Mouse (Mus musculus) erythroblast, embryonic 14.5 days (primary cell): Measurements from ENCODE around the gene Olfr128. TPM values are rescaled to one million over a fixed set of nuclear protein-coding genes. Genes with fewer than 3 reads are reported as not detected.
"Not testable (repeated sequence)": the region's sequence is repeated elsewhere in the genome, so short reads cannot be mapped to it uniquely, and the experiment has no call there.

ENCODE experiments used
- H3K27me3 ChIP-seq: 2 replicates; pipeline ENCODE4 v1.6.1; 2012; ENCODE audit warnings: inconsistent platforms; ENCODE audit not compliant: control insufficient read depth
- H3K36me3 ChIP-seq: 2 replicates; pipeline ENCODE4 v1.6.1; 2012; ENCODE audit warnings: mild to moderate bottlenecking, inconsistent platforms; ENCODE audit not compliant: control insufficient read depth
- H3K4me1 ChIP-seq: 2 replicates; pipeline ENCODE4 v1.6.1; 2012; ENCODE audit warnings: inconsistent platforms; ENCODE audit not compliant: control insufficient read depth
- H3K4me3 ChIP-seq: replicated peaks from 2 replicates; pipeline ENCODE3; 2012; ENCODE audit warnings: moderate library complexity, mild to moderate bottlenecking, inconsistent platforms
- H3K9me3 ChIP-seq: 2 replicates; pipeline ENCODE4 v1.6.1; 2012; ENCODE audit warnings: low read length, inconsistent platforms, mixed read lengths; ENCODE audit not compliant: control insufficient read depth
- GATA1 ChIP-seq: IDR thresholded peaks from 2 replicates; pipeline ENCODE4 v1.6.1; 2012; ENCODE audit warnings: low read length, inconsistent platforms, mixed read lengths
- TAL1 ChIP-seq: IDR thresholded peaks from 3 replicates; pipeline ENCODE4 v1.6.1; 2012; ENCODE audit warnings: low read length, inconsistent platforms, mixed read lengths
- polyA plus RNA-seq: library from polyadenylated mRNA; stranded (reverse); fragments of >175 nt; gene quantifications from 2 replicates; pipeline ENCODE4 v1.2.3, GENCODE M21; 2012

The Olfr128 gene
- polyA plus RNA-seq: 0.04 TPM in 1 of 2 replicates, not detected in the other

DNA sequence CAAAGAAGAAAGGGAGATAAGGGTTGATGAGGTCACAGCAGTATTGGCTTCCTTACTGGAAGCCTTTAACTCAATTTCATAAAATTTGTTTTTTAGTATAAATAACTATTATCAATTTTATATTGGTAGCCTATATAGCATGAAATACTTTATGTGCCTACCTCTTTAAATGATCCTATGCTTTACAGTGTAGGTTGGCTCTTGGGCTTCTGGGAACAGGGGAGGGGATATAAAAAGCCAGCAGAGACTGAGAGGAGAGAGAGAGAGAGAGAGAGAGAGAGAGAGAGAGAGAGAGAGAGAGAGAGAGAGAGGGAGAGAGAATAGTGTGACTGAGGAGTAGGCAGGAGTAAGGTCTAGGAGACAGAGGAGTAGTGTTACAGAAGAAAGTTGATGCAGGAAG lies at the start of gene Olfr128:
Gene Olfr128 (plus strand): TSS at position 301 of the 400 bp plus-strand sequence.
- H3K9me3 ChIP-seq: no peaks in the 10 kb centered on the region
- H3K27me3 ChIP-seq: no peaks in the 10 kb centered on the region
- no peaks in the 10 kb centered on the region for H3K36me3 ChIP-seq
- TF ChIP-seq TAL1 (no peak), GATA1 (no peak)
- H3K4me3 ChIP-seq: no peak within 1 kb of the TSS
- H3K4me1 ChIP-seq: no peaks in the 10 kb centered on the region

DNA sequence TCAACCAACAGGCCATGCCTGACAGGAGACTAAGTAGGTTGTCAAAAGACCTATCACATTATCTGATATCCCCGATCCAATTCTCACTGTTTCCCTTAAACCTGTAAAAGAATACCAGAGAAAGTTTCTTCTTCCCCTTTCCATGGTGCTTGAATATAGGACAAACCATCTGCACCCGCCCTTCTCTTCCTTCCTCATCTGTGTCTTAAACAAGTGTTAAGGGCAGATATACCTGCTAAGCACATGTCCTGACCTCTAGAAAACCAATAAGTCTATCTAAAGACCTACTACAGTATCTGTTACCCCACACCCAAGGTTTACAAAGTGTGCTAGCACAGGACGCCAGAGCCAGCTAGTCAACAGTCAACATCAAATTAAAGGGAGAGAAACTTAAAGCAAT lies 46.5 kb upstream of the Olfr128 start:
- Histone ChIP-seq H3K9me3 (peaks cover 2% of the 10 kb centered on the region; the same call in 1 of the 2 replicates), H3K27me3 (no peaks in the 10 kb centered on the region), H3K4me1 (no peaks in the 10 kb centered on the region), H3K36me3 (no peaks in the 10 kb centered on the region), H3K4me3 (no peak overlapping the region)
- TF ChIP-seq TAL1 (no peak), GATA1 (no peak)

DNA sequence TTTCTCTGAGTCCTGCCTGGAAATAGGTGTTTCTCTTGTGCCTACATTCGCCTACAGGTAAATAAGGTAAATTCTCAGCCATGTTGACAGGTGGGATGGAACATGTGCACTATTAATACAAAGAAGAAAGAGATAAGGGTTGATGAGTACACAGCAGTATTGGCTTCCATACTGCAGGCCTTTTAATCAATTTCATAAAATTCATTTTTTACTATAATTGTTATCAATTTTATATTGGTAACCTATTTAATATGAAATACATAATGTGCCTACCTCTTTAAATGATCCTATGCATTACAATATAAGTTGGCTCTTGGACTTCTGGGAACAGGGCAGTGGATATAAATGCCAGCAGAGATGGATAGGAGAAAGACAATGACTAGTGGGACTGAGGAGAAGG lies 20.2 kb upstream of the Olfr128 start, which contains the start of gene Olfr127:
Gene Olfr127 (plus strand): TSS at position 301 of the 400 bp plus-strand sequence.
- H3K9me3 ChIP-seq: no peaks in the 10 kb centered on the region
- no peaks in the 10 kb centered on the region for H3K4me1 ChIP-seq
- H3K27me3 ChIP-seq: no peaks in the 10 kb centered on the region
- TF ChIP-seq TAL1 (no peak), GATA1 (no peak)
- no peaks in the 10 kb centered on the region for H3K36me3 ChIP-seq
- H3K4me3 ChIP-seq: no peak within 1 kb of the TSS

DNA sequence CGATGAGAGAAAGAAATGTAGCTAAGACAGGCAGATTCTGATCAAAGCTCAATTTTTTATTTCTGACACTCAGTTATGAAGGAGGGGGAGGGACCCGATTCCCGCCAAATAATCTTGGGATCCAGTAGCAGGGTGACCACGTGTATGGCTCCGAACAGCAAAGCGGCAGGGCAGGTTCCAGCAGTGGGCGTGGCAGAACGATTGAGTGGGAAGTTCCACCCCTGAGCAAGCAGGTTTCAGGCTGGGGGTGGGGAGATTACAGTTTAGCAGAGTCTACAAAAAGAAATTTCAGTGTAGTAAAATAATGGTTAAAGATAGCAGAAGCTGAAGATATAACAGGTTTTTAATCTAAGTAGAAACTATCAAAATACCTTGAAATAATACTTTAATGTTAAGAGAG lies 13.5 kb upstream of the Olfr128 start:
- not testable (repeated sequence) for H3K36me3 ChIP-seq, H3K4me3 ChIP-seq, H3K27me3 ChIP-seq, H3K4me1 ChIP-seq, H3K9me3 ChIP-seq

DNA sequence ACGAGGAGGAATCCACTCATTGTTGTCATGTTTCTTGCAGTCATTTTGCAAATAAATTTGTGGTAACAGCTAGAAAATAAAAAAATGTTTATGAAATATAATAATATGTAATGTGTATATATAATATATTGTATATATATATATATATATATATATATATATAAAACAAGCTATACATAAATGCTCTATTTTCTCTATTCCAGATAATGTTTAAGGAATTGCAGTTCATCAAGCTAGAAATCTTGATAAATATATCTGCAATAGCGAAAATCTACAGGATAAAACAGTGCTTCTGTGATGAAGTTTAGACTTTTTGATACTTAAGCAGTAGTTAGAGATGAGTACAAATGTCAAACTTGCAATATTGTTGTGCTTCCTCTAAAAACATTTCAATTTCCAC lies 32.6 kb downstream of the Olfr128 start, which contains the start of gene Olfr761:
Gene Olfr761 (minus strand): TSS at position 101 of the 400 bp plus-strand sequence.
- TF ChIP-seq TAL1: no peak
- TF ChIP-seq GATA1: no peak
- H3K27me3 ChIP-seq: no peaks in the 10 kb centered on the region
- H3K4me1 ChIP-seq: no peaks in the 10 kb centered on the region
- no peaks in the 10 kb centered on the region for H3K9me3 ChIP-seq
- H3K4me3 ChIP-seq: no peak within 1 kb of the TSS
- H3K36me3 ChIP-seq: no peaks in the 10 kb centered on the region

DNA sequence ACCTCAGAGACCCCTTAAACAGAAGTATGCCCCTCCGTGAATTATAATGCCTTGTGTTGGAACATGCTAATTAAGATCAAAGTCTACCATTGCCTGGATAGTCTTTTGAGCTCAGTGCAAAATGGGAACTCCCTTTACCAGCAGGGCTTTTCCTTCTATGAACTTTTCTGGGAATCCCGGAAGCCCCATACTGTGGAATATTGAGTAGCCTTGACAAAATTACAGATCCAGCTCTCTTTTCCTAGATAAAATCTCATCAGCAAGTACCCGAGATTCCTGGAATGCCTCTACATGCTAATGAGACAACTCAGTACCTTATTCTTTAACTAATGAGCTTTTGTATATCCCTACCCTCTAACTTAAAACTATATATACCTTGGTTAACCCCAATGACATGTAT lies 53.2 kb downstream of the Olfr128 start:
- Histone ChIP-seq H3K4me3 (no peak overlapping the region), H3K36me3 (no peaks in the 10 kb centered on the region), H3K4me1 (no peaks in the 10 kb centered on the region), H3K27me3 (no peaks in the 10 kb centered on the region), H3K9me3 (no peaks in the 10 kb centered on the region)
- TF ChIP-seq GATA1: no peak
- TF ChIP-seq TAL1: no peak

Other genes with a start within 250 kb of the Olfr128 start
- gene Olfr119, start 224.0 kb upstream of the Olfr128 start, polyA plus RNA-seq: not detected in 2 replicates
- not detected in 2 replicates for gene Olfr120, start 198.7 kb upstream of the Olfr128 start, polyA plus RNA-seq
- gene Olfr121, start 171.7 kb upstream of the Olfr128 start, polyA plus RNA-seq: not detected in 2 replicates
- not detected in 2 replicates for gene Olfr122, start 151.9 kb upstream of the Olfr128 start, polyA plus RNA-seq
- 0.03 TPM in 1 of 2 replicates, not detected in the other for gene Olfr123, start 127.0 kb upstream of the Olfr128 start, polyA plus RNA-seq
- not detected in 2 replicates for gene Olfr124, start 120.7 kb upstream of the Olfr128 start, polyA plus RNA-seq
- gene Olfr125, start 87.6 kb upstream of the Olfr128 start, polyA plus RNA-seq: not detected in 2 replicates
- not detected in 2 replicates for gene Olfr126, start 73.1 kb upstream of the Olfr128 start, polyA plus RNA-seq
- not detected in 2 replicates for gene Olfr127, start 20.1 kb upstream of the Olfr128 start, polyA plus RNA-seq
- not detected in 2 replicates for gene Olfr761, start 32.5 kb downstream of the Olfr128 start, polyA plus RNA-seq
- not detected in 2 replicates for gene Olfr129, start 139.5 kb downstream of the Olfr128 start, polyA plus RNA-seq
- not detected in 2 replicates for gene Olfr130, start 143.4 kb downstream of the Olfr128 start, polyA plus RNA-seq
- gene Olfr131, start 168.1 kb downstream of the Olfr128 start, polyA plus RNA-seq: not detected in 2 replicates
- gene Olfr132, start 214.0 kb downstream of the Olfr128 start, polyA plus RNA-seq: not detected in 2 replicates
- not detected in 2 replicates for gene Olfr133, start 224.7 kb downstream of the Olfr128 start, polyA plus RNA-seq